Mouse (Mus musculus) CH12.LX (cell line): ENCODE measurements around the gene Stambpl1. TPM values are rescaled to one million over a fixed set of nuclear protein-coding genes. Genes with fewer than 3 reads are reported as not detected.

Experiments used
- DNase-seq: peaks from one replicate; pipeline ENCODE4 v3.0.0-alpha.2; 2013; ENCODE audit errors: extremely low read depth
- H3K27ac ChIP-seq: 2 replicates; pipeline ENCODE4 v1.5.1; 2012; ENCODE audit warnings: low read depth, mild to moderate bottlenecking, control low read depth, moderate library complexity; ENCODE audit not compliant: insufficient read depth
- H3K27me3 ChIP-seq: replicated peaks from 2 replicates; pipeline ENCODE3; 2012; ENCODE audit warnings: inconsistent platforms
- H3K36me3 ChIP-seq, 2 experiments: replicated peaks in 1 of 2; 2 replicates each; pipeline versions ENCODE3 to v1.6.1; 2012; ENCODE audit warnings: inconsistent platforms in 1 of 2, low read length in 1 of 2, mild to moderate bottlenecking in 1 of 2, mixed read lengths in 1 of 2, moderate library complexity in 1 of 2; ENCODE audit not compliant: control insufficient read depth in 1 of 2, insufficient read depth in 1 of 2
- H3K4me1 ChIP-seq, 2 experiments: 2 replicates each; pipeline ENCODE4 v1.6.1; 2012; ENCODE audit warnings: inconsistent platforms in 1 of 2, moderate library complexity in 1 of 2; ENCODE audit not compliant: insufficient read depth in 2 of 2, control insufficient read depth in 1 of 2
- H3K4me2 ChIP-seq: 2 replicates; pipeline ENCODE4 v1.6.1; 2012; ENCODE audit warnings: low read depth, mild to moderate bottlenecking, control low read depth; ENCODE audit not compliant: poor library complexity, insufficient read depth, severe bottlenecking
- H3K4me3 ChIP-seq, 3 experiments: fragments of 150-350 bp in 1 of 3; sonication (generic) in 1 of 3; replicated peaks in 1 of 3; 2 replicates each; pipeline versions ENCODE3 to v1.5.1; 2011 to 2012; ENCODE audit warnings: low read depth in 2 of 3, low read length in 2 of 3, mild to moderate bottlenecking in 2 of 3, moderate library complexity in 2 of 3, control low read depth in 1 of 3, improper control_type of control experiment in 1 of 3, inconsistent platforms in 1 of 3, mixed read lengths in 1 of 3; ENCODE audit not compliant: poor library complexity in 1 of 3
- H3K79me2 ChIP-seq: replicated peaks from 2 replicates; pipeline ENCODE4 v1.6.1; 2012; ENCODE audit warnings: mild to moderate bottlenecking, moderate library complexity; ENCODE audit not compliant: control insufficient read depth, poor library complexity, insufficient read depth, severe bottlenecking; ENCODE audit errors: extremely low read depth
- H3K9ac ChIP-seq: 2 replicates; pipeline ENCODE4 v1.6.1; 2012; ENCODE audit warnings: low read depth, mild to moderate bottlenecking, control low read depth, moderate library complexity; ENCODE audit not compliant: insufficient read depth
- H3K9me3 ChIP-seq: replicated peaks from 2 replicates; pipeline ENCODE3; 2012; ENCODE audit warnings: low read length, inconsistent platforms, mixed read lengths
- BHLHE40 ChIP-seq: IDR thresholded peaks from 2 replicates; pipeline ENCODE4 v1.6.1; 2011; ENCODE audit warnings: mild to moderate bottlenecking, low read depth, low read length, improper control_type of control experiment
- CHD1 ChIP-seq: IDR thresholded peaks from 2 replicates; pipeline ENCODE4 v1.6.1; 2012; ENCODE audit warnings: low read depth, low read length, improper control_type of control experiment, inconsistent platforms
- CTCF ChIP-seq, 2 experiments: IDR thresholded peaks in 1 of 2; conservative IDR thresholded peaks in 1 of 2; 2 replicates each; pipeline ENCODE4 v1.5.1; 2011 to 2012; ENCODE audit warnings: low read depth in 2 of 2, low read length in 2 of 2, improper control_type of control experiment in 1 of 2, inconsistent platforms in 1 of 2, mild to moderate bottlenecking in 1 of 2, moderate library complexity in 1 of 2
- EP300 ChIP-seq: IDR thresholded peaks from 2 replicates; pipeline ENCODE4 v1.6.1; 2011; ENCODE audit warnings: low read length, improper control_type of control experiment
- ETS1 ChIP-seq: conservative IDR thresholded peaks from 2 replicates; pipeline ENCODE4 v1.6.1; 2012; ENCODE audit warnings: low read depth, mild to moderate bottlenecking, inconsistent platforms, low read length, improper control_type of control experiment, moderate library complexity
- IRF4 ChIP-seq: IDR thresholded peaks from 2 replicates; pipeline ENCODE4 v1.6.1; 2014; ENCODE audit warnings: low read depth, mild to moderate bottlenecking, inconsistent platforms, low read length, improper control_type of control experiment
- JUN ChIP-seq: IDR thresholded peaks from 2 replicates; pipeline ENCODE4 v1.6.1; 2011; ENCODE audit warnings: low read depth, mild to moderate bottlenecking, low read length, improper control_type of control experiment, moderate library complexity; ENCODE audit not compliant: insufficient read depth
- MAZ ChIP-seq: IDR thresholded peaks from 2 replicates; pipeline ENCODE4 v1.6.1; 2012; ENCODE audit warnings: low read depth, mild to moderate bottlenecking, inconsistent platforms, low read length, improper control_type of control experiment, moderate library complexity
- NELFE ChIP-seq: IDR thresholded peaks from 2 replicates; pipeline ENCODE4 v1.6.1; 2011; ENCODE audit warnings: low read depth, low read length, improper control_type of control experiment
- POLR2AphosphoS2 ChIP-seq: IDR thresholded peaks from 2 replicates; pipeline ENCODE4 v1.6.1; 2011; ENCODE audit warnings: low read depth, low read length, improper control_type of control experiment
- TCF12 ChIP-seq: IDR thresholded peaks from 2 replicates; pipeline ENCODE4 v1.6.1; 2014; ENCODE audit warnings: low read depth, mild to moderate bottlenecking, inconsistent platforms, low read length, improper control_type of control experiment
- dilution Hi-C: fragments of 300-500 bp; cut with MboI; formaldehyde crosslinking; loops from 2 replicates; pipeline ENCODE4 v1.14.3; 2020; ENCODE audit warnings: low sequenced_read_pairs; ENCODE audit not compliant: extremely low pct_unique_long_range_greater_than_20kb, extremely low pct_ligation_motif_present
- in situ Hi-C: fragments of 300-500 bp; cut with MboI; formaldehyde crosslinking; loops from 3 replicates; pipeline ENCODE4 v1.14.3; 2019; ENCODE audit warnings: low sequenced_read_pairs, low pct_ligation_motif_present, low pct_unique_long_range_greater_than_20kb, mixed read lengths
- polyA plus RNA-seq: library from polyadenylated mRNA; unstranded; fragments of >175 nt; gene quantifications from 2 replicates; pipeline ENCODE4 v1.2.1, GENCODE M21; 2012; ENCODE audit warnings: low read depth; ENCODE audit not compliant: insufficient read length
- total RNA-seq, 2 experiments: library from RNA; depleted of rRNA; stranded (reverse); fragments of 300-350 nt in 1 of 2; fragments of >200 nt in 1 of 2; gene quantifications; 2 replicates each; pipeline ENCODE4 v1.2.3; 2012 to 2014

Gene Stambpl1
- total and polyA plus RNA-seq, 3 experiments, result 29.7 to 48.2 (median 40.6) TPM

- peaks cover 17 to 54% of the 10 kb centered on the region in 2 experiments for H3K36me3 ChIP-seq
- H3K79me2 ChIP-seq, result peaks cover 19% of the 10 kb centered on the region
- no peak for DNase-seq
- no peak overlapping the region for H3K27ac ChIP-seq
- dilution Hi-C loops (no loop called here), in situ Hi-C loops (no loop called here)
- H3K27me3 ChIP-seq, result no peaks in the 10 kb centered on the region
- H3K4me1 ChIP-seq, result peaks cover 6 to 86% of the 10 kb centered on the region in 2 experiments
- no peak overlapping the region for H3K4me2 ChIP-seq
- TF ChIP-seq CTCF (conservative IDR thresholded peaks at IDR 0.05 in 1 of 2, IDR thresholded peaks at IDR 0.05 in 1 of 2; ENCODE audit: low read depth in 2 of 2, low read length in 2 of 2) (no peak), CHD1 (no peak), MAZ (no peak), EP300 (no peak), POLR2AphosphoS2 (no peak), JUN (no peak), NELFE (no peak), IRF4 (no peak)
- no peaks in the 10 kb centered on the region for H3K9me3 ChIP-seq
- no peak overlapping the region for H3K4me3 ChIP-seq
- H3K9ac ChIP-seq, result no peak overlapping the region
Observed at GRCm38 (mm10) chr19:34213251-34213645, 21.2 kb downstream of the Stambpl1 start.

GRCm38 (mm10) chr19:34214136-34214535, 22.1 kb downstream of the Stambpl1 start:
- H3K79me2 ChIP-seq, result peaks cover 16% of the 10 kb centered on the region
- H3K27me3 ChIP-seq, result no peaks in the 10 kb centered on the region
- H3K27ac ChIP-seq, result no peak overlapping the region
- DNase-seq, result no peak
- in situ Hi-C loops (no loop called here), dilution Hi-C loops (no loop called here)
- peaks cover 7 to 91% of the 10 kb centered on the region in 2 experiments for H3K4me1 ChIP-seq
- no peaks in the 10 kb centered on the region for H3K9me3 ChIP-seq
- peaks cover 17 to 54% of the 10 kb centered on the region in 2 experiments for H3K36me3 ChIP-seq
- no peak overlapping the region for H3K4me3 ChIP-seq
- H3K4me2 ChIP-seq, result no peak overlapping the region
- TF ChIP-seq TCF12, result no peak
- no peak for TF ChIP-seq CTCF (conservative IDR thresholded peaks at IDR 0.05 in 1 of 2, IDR thresholded peaks at IDR 0.05 in 1 of 2; ENCODE audit: low read depth in 2 of 2, low read length in 2 of 2)
- TF ChIP-seq, all 38 proteins: peak for 0
- no peak overlapping the region for H3K9ac ChIP-seq

GRCm38 (mm10) chr19:34216956-34217355, 24.9 kb downstream of the Stambpl1 start:
- TF ChIP-seq ETS1, result 0 out of 2 replicates have a peak, but pooled peaks have one; percentile 22
- TF ChIP-seq IRF4, result no peak
- no peak for TF ChIP-seq BHLHE40
- Histone ChIP-seq H3K4me1 (peaks cover 6 to 96% of the 10 kb centered on the region in 2 experiments), H3K27me3 (no peaks in the 10 kb centered on the region), H3K27ac (no peak overlapping the region), H3K79me2 (peaks cover 4% of the 10 kb centered on the region; the same call in 1 of the 2 replicates), H3K4me2 (no peak overlapping the region), H3K4me3 (no peak overlapping the region), H3K9ac (no peak overlapping the region), H3K36me3 (peaks cover 31 to 72% of the 10 kb centered on the region in 2 experiments), H3K9me3 (no peaks in the 10 kb centered on the region)
- DNase-seq, result peak; percentile 55
- in situ Hi-C loops, result no loop called here
- dilution Hi-C loops, result no loop called here
